Mouse (Mus musculus) small intestine, adult 2 months (tissue): Measurements from ENCODE around the gene Leo1.

ENCODE experiments used
- CTCF ChIP-seq: fragments of 200-500 bp; IDR thresholded peaks from 2 replicates; pipeline ENCODE4 v1.5.1; 2012; ENCODE audit warnings: low read depth, mild to moderate bottlenecking, control low read depth, inconsistent platforms, low read length, moderate library complexity, mixed read lengths; ENCODE audit not compliant: insufficient replicate concordance, insufficient read length; ENCODE audit errors: extremely low read depth
- POLR2A ChIP-seq: fragments of 200-500 bp; IDR thresholded peaks from 2 replicates; pipeline ENCODE4 v1.6.1; 2012; ENCODE audit warnings: low read depth, mild to moderate bottlenecking, control low read depth, inconsistent platforms, low read length, moderate library complexity

GRCm38 (mm10) chr9:75425796-75426391 lies 15.4 kb upstream of the Leo1 start:
- TF ChIP-seq CTCF (no peak), POLR2A (no peak)
